Mouse (Mus musculus) neural tube, embryonic 11.5 days (tissue): ENCODE measurements around the gene Brip1. TPM values are rescaled to one million over a fixed set of nuclear protein-coding genes. Genes with fewer than 3 reads are reported as not detected.

Source experiments
- polyA plus RNA-seq: library from polyadenylated mRNA; unstranded; fragments of >200 nt; fragmentation: Nextera tagmentation; extraction: Ambion mirVana; gene quantifications from 2 replicates; pipeline ENCODE4 v1.2.1, GENCODE M21; 2014

Brip1 gene
- polyA plus RNA-seq, 1 experiment from 2014 or later = 9.6 TPM

Other genes starting within 250 kb of the Brip1 start
- gene Ints2, start 56.4 kb upstream of the Brip1 start, polyA plus RNA-seq = 51.2 and 52.2 TPM in 2 replicates
- gene Med13, start 156.4 kb upstream of the Brip1 start, polyA plus RNA-seq = 14.0 and 14.6 TPM in 2 replicates